In the genomic region with DNA sequence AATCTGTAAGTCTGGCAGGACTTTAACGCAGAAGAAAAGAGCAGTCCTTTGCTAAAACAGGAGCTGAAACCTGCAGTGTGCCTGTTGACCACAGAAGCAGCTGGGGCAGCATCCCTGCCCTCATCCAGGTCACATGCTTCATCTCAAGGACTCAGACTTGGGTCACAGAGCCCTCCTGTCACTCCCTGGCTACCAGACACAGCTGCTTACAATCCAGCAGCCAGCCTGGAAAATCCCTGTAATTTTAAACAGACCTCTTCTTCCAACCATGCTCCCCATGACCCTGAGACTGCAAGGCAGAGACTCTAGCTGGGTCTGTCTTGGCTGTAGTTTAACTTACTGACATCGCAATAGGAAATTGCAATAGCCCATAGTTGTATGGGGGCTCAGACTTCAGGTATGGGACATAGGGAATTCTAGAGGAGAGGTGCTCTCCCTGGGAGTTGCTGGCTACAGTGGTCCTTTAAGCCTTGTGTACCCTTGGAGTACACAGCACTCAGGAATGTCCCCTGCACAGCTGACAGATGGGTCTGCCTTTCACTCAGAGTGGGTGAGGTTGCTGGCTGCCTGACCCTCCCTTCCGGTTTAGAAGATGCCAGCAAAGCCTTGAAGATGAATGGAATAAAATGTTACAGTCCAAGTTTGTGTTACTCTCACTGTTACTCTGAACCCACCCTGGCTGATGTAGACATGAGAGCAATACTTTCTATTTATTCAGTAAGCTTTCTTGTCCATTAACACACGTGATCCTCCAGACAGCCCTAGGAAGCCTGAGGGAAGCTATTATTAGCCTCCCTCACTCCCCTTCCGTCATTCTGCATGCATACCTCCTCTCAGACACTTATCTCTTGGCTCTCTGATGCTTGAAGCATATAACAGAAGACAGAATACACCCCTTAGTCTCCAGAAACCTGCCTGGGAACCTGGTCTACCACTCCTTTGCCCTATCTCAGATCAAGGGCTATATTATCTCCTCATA, we compare ENCODE assay signal across 8 mouse cellular contexts.
DNase-seq lines count a peak whose midpoint lies in the region; ATAC-seq lines count a peak whose summit lies in the region.

No protein-coding gene starts in this region.

- no peaks in the 10 kb centered on the region for H3K27me3 ChIP-seq in embryonic facial prominence, embryonic 14.5 days (replicated peaks; ENCODE audit: control insufficient read depth, insufficient read depth, low read length)

- H3K4me3 ChIP-seq in embryonic facial prominence, embryonic 14.5 days (ENCODE audit: low read depth, low read length): no peak overlapping the region

- no peak overlapping the region for H3K4me2 ChIP-seq in embryonic facial prominence, embryonic 14.5 days (ENCODE audit: low read depth, low read length)

- no peaks in the 10 kb centered on the region for H3K9me3 ChIP-seq in embryonic facial prominence, embryonic 14.5 days (ENCODE audit: control insufficient read depth, low read length)

- peaks cover 35% of the 10 kb centered on the region for H3K4me1 ChIP-seq in embryonic facial prominence, embryonic 14.5 days (ENCODE audit: control insufficient read depth, insufficient read depth, low read length)

- DNase-seq in R1 (ENCODE audit: low read depth, low spot score): peak; percentile 29
- peak; percentile 76 for DNase-seq in embryonic facial prominence, embryonic 14.5 days (ENCODE audit: low spot score)
- peak; percentile 25 to 43 for DNase-seq in heart, postnatal 14 days
- DNase-seq in lung, postnatal 25 days (ENCODE audit: low spot score): peak; percentile 26
- DNase-seq in right cerebral cortex, postnatal 4 days: no peak
- no peak for DNase-seq in natural killer cell, adult 2 months (ENCODE audit: low spot score in 2 of 2)
- DNase-seq in cerebellum, postnatal 25 days: no peak
- no peak for DNase-seq in gastrocnemius, postnatal 10 days

- H3K9ac ChIP-seq in embryonic facial prominence, embryonic 14.5 days (ENCODE audit: low read depth, low read length): no peak overlapping the region

- WGBS in embryonic facial prominence, embryonic 14.5 days: 20% methylated on average over 5 of the region's 5 CpGs

- ATAC-seq in embryonic facial prominence, embryonic 14.5 days (ENCODE audit: low read depth): peak; percentile 79

- intact Hi-C loops in heart, postnatal 14 days (cut with DNase I): no loop called here

- H3K36me3 ChIP-seq in embryonic facial prominence, embryonic 14.5 days (ENCODE audit: control insufficient read depth, insufficient read depth, low read length): no peaks in the 10 kb centered on the region

- H3K27ac ChIP-seq in embryonic facial prominence, embryonic 14.5 days (replicated peaks; ENCODE audit: low read depth, low read length): peak overlapping the region; percentile 24

Comparison
In these comparisons a context has a peak if more than half of its experiments do, and no peak if none do; other contexts are left out.
1. DNase-seq: peak in R1 (single experiment), embryonic facial prominence, embryonic 14.5 days (single experiment), heart, postnatal 14 days (2 of 2) and lung, postnatal 25 days (single experiment); none in right cerebral cortex, postnatal 4 days (single experiment), natural killer cell, adult 2 months (0 of 2), cerebellum, postnatal 25 days (0 of 2) and gastrocnemius, postnatal 10 days (single experiment).